Mouse (Mus musculus): ENCODE measurements around the gene Olfr390. TPM values are rescaled to one million over a fixed set of nuclear protein-coding genes. Genes with fewer than 3 reads are reported as not detected.

Olfr390 gene
- not detected in 2 replicates for polyA plus RNA-seq (2012; rRNA removed)

DNA sequence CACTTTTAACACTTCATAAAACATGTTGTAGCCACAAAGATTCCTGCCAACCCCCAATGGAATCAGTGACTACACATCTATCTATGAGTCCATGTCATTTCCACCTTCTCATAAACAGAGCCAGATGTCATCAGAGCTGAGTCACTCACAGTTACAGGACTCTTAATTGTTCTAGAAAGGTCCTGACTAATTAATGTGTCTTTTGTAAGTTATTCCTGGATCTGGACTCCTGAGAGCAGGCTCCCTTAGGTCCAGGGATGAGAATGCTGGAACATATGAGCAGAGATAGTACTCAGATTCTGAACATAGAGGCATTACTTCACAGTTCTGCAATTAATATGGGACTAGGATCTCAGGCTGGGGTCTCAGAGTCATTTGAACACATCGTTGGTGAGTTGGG lies at the start of gene Olfr390:
Gene Olfr390 (plus strand): TSS at position 301 of the 400 bp plus-strand sequence.

DNA sequence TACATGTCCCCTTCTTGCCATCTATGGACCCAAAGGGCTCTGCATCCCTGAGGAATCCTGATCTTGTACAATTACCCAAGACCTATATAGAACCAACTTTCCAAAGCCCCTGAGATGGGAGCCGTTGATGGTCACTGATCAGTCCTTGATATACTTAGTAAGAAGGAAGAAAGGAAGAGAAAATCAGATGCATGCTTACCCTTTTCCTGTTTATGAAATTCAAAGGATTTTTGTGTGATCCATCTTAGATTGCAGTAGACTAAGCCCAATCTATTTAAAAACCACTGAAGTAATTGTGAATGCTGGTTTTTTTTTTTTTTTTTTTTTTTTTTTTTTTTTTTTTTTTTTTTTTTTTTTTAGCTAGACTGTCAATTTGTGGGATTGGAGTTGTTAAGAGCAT lies 2.2 kb upstream of the Olfr390 start, which contains the start of gene Olfr389:
Gene Olfr389 (minus strand): TSS at position 101 of the 400 bp plus-strand sequence.

DNA sequence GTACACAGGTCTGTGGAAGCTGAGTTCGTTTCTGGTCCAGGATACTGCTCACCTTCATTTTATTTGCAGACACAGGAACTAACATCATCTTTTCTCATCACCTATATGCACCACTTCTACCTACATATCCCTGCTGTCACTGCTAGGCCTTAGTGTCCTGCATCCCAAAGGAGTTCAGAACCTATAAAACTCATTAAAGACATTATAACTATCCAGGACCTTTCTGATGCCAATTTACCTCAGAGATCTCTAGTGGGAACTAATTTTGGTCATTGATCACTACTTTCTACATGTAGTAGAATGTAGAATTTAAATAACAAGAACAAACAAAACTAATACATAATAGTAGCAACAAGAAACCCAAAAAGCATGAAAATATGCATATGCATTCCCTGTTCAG lies 20.2 kb downstream of the Olfr390 start, which contains the start of gene Olfr391-ps:
Gene Olfr391-ps (minus strand): TSS at position 101 of the 400 bp plus-strand sequence.

DNA sequence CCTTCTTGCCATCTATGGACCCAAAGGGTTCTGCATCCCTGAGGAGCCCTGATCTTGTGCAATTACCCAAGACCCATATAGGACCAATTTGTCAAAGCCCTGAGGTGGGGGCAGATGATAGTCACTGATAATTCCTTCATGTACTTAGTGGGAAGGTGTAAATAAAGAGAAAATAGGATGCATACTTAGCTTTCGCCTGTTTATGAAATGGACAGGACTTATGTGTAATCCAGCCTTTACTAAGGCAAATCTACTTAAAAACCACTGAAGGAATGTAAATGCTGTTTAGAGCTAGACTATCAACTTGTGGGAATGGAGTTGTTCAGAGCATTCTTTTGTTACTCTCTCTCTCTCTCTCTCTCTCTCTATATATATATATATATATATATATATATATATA lies 34.2 kb downstream of the Olfr390 start, which contains the start of gene Olfr392:
Gene Olfr392 (minus strand): TSS at position 101 of the 400 bp plus-strand sequence.

Other genes starting within 250 kb of the Olfr390 start
- not detected in 2 replicates for gene Olfr385, start 190.0 kb upstream of the Olfr390 start, polyA plus RNA-seq (2012; rRNA removed)
- gene Olfr384, start 184.4 kb upstream of the Olfr390 start, polyA plus RNA-seq (2012; rRNA removed) = not detected in 2 replicates
- gene Zfp735, start 94.2 kb upstream of the Olfr390 start, polyA plus RNA-seq (2012; rRNA removed) = not detected in 2 replicates
- not detected in 2 replicates for gene Olfr389, start 2.3 kb upstream of the Olfr390 start, polyA plus RNA-seq (2012; rRNA removed)
- not detected in 2 replicates for gene Olfr391-ps, start 20.1 kb downstream of the Olfr390 start, polyA plus RNA-seq (2012; rRNA removed)
- not detected in 2 replicates for gene Olfr392, start 34.1 kb downstream of the Olfr390 start, polyA plus RNA-seq (2012; rRNA removed)
- not detected in 2 replicates for gene Olfr393, start 68.5 kb downstream of the Olfr390 start, polyA plus RNA-seq (2012; rRNA removed)
- gene Olfr394, start 107.8 kb downstream of the Olfr390 start, polyA plus RNA-seq (2012; rRNA removed) = not detected in 2 replicates
- gene Olfr395, start 126.3 kb downstream of the Olfr390 start, polyA plus RNA-seq (2012; rRNA removed) = not detected in 2 replicates
- not detected in 2 replicates for gene Olfr23, start 153.7 kb downstream of the Olfr390 start, polyA plus RNA-seq (2012; rRNA removed)
- gene Olfr397, start 177.9 kb downstream of the Olfr390 start, polyA plus RNA-seq (2012; rRNA removed) = not detected in 2 replicates
- not detected in 2 replicates for gene Olfr398, start 207.4 kb downstream of the Olfr390 start, polyA plus RNA-seq (2012; rRNA removed)